Mouse (Mus musculus): ENCODE measurements at regions not wholly inside any gene's neighbourhood (a gene's known extent, or its start where the extent isn't known, plus 50 kb on each side); places are given as distances from the start of the nearest gene placed in this dataset.
A peak's percentile ranks its signal among the peaks of the same experiment; 100 is the strongest.

GRCm38 (mm10) chr2:92544364-92545151 lies 54.9 kb upstream of the Chst1 start:
- DNase-seq (ENCODE audit: low read depth, low spot score) = no peak

DNA sequence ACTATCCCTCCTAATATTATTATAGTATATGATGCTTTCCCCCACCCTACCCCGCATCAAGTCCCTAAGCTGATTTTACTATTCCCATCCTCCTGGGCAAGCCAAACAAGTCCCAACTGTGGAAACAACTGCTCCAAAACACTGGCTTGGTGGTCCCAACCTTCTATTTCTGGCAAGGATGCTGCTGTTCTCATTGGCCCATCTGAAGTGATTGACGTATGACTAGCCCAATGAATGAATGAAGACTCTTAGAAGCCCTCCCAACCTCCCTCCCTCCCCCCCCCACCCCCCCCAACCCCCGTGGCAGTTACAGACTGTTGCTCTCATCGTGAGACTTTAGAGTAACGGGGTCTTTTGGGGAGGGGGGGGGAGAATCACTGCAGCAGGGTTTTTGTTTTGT lies 58.7 kb upstream of the Chst1 start:
- DNase-seq (ENCODE audit: low read depth, low spot score) = no peak

DNA sequence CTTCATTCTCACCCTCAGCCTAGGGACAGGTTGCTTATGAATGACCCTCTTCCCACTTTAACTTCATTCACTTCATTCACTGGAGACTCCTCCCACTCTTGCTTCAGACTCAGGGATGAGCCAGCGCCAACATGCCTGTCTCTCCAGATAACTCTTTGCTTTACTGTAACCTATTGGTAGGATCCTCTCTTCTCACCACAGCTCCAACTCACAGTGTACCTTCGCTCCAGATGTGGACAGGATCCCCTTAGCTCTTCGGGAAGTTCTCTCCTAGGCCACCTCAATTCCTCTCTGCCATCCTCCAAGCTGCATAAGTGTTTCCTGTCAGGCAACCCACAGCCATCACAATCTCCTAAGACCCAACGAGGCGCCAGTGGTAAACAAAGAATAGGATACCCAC lies 67.5 kb upstream of the Chst1 start:
- DNase-seq (ENCODE audit: low read depth, low spot score) = no peak

DNA sequence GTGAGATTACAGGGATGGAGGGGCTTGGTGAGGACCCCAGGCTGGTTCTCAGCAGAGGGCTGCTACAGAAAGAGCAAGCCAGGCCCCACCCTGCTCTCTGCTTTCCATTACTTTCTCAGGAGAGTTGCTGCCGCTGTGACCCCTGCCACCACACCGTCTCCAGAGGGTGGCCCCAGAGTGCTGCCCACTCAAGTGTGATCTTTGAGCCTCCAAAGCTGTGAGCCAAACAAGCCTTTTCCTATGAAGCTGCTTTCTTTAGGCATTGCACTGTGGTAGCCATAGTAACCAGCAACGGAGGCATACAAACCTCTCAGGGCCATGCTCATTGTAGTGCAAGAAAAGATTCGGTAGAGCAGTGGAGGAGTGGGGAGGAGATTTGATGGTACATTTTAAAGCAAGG lies 68.8 kb upstream of the Chst1 start:
- DNase-seq (ENCODE audit: low read depth, low spot score) = no peak

DNA sequence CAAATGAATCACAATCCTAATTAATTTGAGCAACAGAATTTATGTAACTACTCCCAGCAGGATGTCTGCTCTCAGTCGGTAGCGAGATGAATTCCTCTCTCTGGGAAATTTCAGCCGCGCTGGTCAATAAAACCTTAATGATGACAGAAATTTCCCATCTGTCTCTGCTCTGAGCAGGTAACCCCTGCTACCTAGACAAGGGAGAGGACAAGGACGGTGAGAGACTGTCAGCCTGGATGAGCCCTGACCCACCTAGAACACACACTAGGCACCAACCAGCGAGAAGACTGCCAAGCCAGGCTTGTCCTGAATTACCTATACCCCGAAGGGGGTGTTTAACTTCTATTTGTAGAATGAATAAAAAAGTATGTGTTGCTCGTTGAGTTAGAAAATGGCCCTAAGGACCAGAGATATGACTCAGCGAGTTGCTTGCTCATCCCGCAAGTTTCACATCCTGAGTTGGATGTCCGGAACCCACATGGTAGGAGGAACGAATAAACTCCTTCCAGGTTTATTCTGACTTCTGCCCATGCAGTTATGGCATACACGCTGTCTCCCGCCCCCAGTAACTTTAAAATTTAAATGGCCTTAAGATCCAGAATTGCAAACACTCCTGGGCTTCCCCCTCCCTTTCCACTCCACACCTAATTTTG lies 69.5 kb upstream of the Slc35c1 start:
- DNase-seq (ENCODE audit: low read depth, low spot score) = no peak

DNA sequence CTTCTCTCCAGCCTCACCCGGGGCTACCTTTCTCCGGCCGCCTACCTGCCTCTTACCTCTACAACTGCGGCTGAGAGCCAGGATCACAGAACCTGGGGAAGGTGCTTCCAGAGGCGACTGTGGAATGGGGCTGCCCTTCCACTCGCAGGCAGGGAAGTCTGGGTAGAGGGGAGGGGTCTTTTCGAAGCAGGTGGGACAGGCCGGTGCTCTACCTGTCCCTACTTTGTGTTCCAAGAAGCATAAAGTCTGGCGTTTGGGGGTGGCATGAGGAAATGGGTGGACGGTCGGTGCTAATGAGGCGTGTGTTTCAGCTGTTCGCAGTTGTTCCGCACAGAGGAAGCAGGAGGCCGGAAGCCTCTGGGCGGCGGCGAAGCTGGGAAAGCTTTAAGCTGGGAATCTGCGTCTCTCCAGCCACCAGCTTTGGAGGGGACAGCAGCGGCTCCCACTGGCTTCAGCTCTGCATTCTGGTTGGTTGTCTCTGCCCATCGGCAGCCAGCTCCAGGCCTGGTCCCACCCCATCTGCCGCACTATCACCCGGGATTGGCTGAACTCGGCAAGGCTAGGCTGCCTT lies 68.8 kb upstream of the Slc35c1 start:
- DNase-seq (ENCODE audit: low read depth, low spot score) = peak; percentile 77

DNA sequence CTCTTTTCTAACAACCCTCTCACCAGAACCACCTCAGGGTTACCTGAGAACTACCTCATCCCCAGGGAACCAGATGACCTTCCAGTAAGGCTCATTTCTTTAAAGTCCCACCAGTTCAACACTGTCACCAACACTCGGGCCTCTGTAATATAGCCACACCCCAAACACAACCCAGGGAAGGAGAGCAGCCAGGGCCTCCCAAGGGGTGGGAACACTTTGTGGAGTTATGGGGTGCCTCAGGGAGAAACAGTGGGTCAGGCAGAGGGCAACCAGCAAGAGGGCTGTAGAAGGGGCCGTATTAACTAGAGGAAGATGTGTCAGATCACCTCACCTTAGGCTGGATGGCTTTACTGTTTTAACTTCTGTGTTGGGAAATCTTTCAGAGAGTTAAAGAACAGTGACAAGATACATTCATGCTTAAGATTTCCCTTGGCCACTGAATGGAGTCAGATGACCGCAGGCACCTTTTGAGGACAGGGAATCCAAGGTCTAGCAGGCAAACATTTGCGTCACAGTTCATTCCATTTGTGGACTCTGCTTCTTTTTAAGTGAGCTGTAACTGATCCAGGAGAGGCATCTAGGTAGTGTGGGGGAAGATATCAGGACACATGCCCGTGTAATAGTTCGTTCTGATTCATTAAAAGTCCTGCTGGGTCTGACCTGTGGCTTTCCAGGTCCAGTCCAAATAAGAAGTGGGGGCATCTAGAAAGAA lies 67.9 kb upstream of the Slc35c1 start:
- DNase-seq (ENCODE audit: low read depth, low spot score) = no peak

DNA sequence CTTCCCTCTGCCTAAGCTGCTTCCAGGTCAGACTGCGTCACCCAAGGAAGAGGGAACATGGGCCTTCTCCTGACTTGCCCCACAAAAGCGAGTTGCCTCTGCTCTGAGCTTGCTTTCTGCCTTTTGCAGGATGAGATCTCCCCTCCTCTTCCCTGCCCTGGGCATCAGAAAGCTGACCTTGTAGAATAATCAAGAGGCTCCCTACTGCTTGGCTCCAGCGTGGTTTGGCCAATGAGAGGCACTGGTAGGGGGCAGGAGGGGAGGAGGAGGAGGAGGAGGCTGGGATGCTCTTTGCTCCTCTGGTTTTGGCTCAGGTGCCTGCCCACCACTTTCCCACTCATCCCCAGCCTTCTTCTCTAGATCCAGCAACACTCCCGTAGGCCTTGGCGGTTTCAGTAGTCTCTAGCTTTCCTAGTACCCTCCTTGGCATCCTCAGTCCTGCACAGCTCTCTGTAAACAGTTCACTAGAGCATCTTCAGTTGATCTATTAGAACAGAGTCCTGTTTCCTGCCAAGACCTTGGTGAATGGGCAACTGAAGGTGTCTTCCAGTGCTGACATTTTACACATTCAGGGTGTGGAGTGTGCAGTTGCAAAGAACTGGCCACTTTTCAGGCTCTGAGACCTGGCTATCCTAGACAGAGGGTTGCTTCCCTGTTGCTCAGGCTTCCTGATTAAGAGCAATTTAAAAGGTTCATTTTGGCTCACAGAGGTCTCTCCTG lies 66.5 kb upstream of the Slc35c1 start:
- no peak for DNase-seq (ENCODE audit: low read depth, low spot score)

DNA sequence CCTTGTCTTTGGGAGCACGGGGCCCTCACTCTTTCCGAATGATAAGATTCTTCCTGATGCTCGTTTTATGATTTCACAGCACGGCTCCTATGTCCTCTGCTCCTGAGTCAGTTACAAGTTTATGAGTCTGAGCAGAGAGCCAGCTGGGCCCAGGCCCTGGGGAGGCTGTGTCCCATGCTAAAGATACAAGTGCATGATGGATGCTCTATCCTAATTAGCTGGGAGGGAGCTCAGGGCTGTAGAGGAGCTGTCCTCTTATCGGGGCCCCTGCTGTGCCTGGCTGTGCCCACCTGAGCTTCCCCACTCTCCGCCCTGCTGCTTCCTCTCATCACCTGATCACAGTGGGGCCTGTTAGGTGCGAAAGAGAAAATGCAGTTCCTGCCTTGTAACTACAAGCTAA lies 65.3 kb upstream of the Slc35c1 start:
- DNase-seq (ENCODE audit: low read depth, low spot score) = no peak

DNA sequence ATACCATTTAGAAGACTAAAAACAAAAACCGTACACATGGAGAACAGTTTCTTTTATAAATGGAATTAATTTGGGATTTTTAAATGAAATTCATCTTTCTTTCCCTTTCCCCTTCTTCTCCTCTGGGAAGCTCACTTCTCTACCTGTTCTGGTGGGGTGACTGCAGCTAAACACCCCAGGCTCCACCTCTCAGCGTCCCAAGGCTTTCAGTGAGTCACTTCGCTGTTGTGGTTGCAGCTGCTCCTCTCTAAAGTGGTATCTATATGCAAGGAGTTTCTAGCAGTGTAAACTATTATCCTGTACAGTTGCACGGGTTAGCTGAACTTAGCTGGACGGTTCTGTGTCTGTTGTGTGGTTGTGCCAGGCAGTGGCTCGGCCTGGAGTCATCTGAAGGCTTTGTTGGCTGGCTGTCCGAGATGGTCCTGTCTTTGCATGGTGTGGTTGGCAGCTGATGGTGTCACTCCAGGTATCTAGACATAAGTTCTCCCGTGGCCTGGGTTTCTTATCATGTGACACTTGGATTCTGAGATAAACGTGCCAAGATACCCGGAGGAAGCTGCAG lies 64.8 kb upstream of the Slc35c1 start:
- no peak for DNase-seq (ENCODE audit: low read depth, low spot score)

- no peak for DNase-seq (ENCODE audit: low read depth, low spot score)
Observed at GRCm38 (mm10) chr2:92524346-92524905, 64.1 kb upstream of the Slc35c1 start.

DNA sequence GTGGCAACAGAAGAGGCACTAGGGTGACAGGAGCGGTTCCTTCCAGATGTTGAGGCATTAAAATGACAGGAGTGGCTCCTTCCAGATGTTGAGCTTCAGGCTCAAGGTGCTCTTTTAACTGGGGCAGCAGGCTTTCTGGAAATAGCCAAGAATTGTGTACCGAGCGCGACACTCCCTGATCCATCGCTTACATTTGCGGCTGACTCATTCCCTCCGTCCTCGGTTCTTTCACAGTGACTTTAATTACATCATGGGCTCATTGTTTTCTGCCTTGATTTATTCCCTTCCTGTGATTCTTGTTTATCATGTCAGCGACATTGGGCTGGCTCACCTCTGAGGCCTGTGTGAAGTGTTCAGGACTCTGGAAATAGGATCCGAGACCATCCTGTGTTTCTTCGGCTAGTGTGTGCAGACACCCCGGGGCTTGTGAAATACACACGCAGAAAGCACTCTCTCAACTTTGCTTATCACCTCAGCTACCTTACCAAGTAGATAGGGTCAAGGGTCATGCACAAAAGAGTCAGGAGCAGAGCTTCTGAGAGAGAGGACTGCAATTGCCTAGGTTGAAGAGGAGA lies 63.1 kb upstream of the Slc35c1 start:
- no peak for DNase-seq (ENCODE audit: low read depth, low spot score)

- DNase-seq (ENCODE audit: low read depth, low spot score) = no peak
Observed at GRCm38 (mm10) chr2:92521527-92521926, 61.2 kb upstream of the Slc35c1 start.

DNA sequence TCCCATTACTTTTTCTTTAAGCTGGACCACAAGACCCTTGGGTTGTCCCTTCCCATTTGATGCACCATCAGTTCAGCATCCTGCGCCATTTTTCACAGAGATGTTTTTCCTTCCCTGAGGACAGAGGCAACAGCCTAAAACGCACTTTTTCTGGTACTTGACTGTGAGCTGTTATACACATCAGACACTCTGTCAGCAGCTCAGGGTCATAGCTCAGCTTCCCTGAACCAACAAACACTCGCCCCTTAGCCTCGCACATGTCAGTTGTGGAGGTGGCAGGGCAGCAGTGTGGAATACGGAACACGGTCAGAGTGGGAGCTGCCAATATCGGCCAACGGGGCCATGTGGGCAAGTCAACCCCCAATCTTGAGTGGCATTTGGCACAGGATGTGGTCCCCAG lies 59.1 kb upstream of the Slc35c1 start:
- no peak for DNase-seq (ENCODE audit: low read depth, low spot score)

DNA sequence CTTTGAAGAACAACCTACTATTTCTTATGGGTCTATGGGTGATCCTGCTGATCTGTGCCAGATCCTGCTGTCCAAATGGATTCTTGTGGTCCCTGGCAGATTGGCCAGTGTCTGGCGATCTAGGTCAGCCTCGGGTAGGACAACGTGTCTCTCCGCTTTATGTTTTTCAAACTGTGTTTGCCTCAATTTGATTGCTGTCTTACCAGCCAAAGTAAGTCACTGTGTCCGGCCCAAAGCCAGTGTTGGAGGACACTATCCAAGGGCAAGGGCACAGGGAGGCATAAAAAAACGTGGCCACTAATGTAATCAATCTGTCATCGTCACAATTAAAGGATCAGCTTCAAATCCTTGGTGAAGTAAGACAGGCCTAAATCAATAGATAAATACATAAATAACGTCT lies 58.6 kb upstream of the Slc35c1 start:
- no peak for DNase-seq (ENCODE audit: low read depth, low spot score)

- DNase-seq (ENCODE audit: low read depth, low spot score) = no peak
Observed at GRCm38 (mm10) chr2:92514961-92515360, 54.6 kb upstream of the Slc35c1 start.

GRCm38 (mm10) chr2:92511771-92512744 lies 51.7 kb upstream of the Slc35c1 start:
- DNase-seq (ENCODE audit: low read depth, low spot score) = no peak
